Mouse (Mus musculus): ENCODE measurements around the gene Rdh1. TPM values are rescaled to one million over a fixed set of nuclear protein-coding genes. Genes with fewer than 3 reads are reported as not detected.

Rdh1 gene
- polyA plus RNA-seq, 2 experiments, result 0.15 to 0.17 TPM

DNA sequence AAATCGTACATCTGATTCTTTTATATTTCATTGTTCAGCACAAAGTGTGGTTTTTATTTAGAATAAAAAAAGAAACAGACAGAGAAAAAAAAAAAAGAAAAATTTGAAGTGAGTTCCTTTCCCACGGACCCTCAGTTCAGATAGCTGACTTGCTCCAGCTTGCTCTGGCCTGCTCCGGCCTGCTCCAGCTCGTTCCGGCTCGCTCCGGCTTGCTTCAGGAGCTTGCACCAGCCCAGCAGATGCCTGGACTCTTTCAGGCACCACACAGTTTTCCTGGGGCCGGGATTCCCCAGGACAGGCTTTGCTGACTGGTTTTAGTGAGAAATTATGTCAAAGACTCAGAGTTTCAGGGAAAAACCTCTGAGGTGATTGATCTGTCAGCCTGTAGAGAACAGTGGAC, 12.3 kb upstream of the Rdh1 start:
- no peak overlapping the region for H3K27ac ChIP-seq
- no peaks in the 10 kb centered on the region for H3K27me3 ChIP-seq (ENCODE audit: control insufficient read depth, insufficient read depth, low read length)
- H3K36me3 ChIP-seq (replicated peaks; ENCODE audit: control insufficient read depth, insufficient read depth, low read depth), result peaks cover 15% of the 10 kb centered on the region
- no peak for DNase-seq (ENCODE audit: low read depth in 3 of 3, low spot score in 3 of 3)
- H3K4me2 ChIP-seq (ENCODE audit: low read depth), result no peak overlapping the region
- 73% methylated on average over 8 of the region's 8 CpGs for WGBS (ENCODE audit: insufficient replicate concordance)
- no peak for ATAC-seq (ENCODE audit: insufficient read depth)
- TF ChIP-seq EP300 (IDR thresholded peaks at IDR 0.05; ENCODE audit: low read depth), result no peak
- no peak for TF ChIP-seq CTCF (IDR thresholded peaks at IDR 0.05; ENCODE audit: low read depth)
- peaks cover 0 to 15% of the 10 kb centered on the region in 2 experiments; a peak in 1 of 4 replicates for H3K4me1 ChIP-seq (replicated peaks; ENCODE audit: control insufficient read depth in 2 of 2, insufficient read depth in 2 of 2, low read length in 1 of 2)
- H3K9ac ChIP-seq (replicated peaks), result no peak overlapping the region
- no peak overlapping the region for H3K4me3 ChIP-seq (ENCODE audit: insufficient read depth in 1 of 2, low read depth in 2 of 2, low read length in 2 of 2)
- no peaks in the 10 kb centered on the region for H3K9me3 ChIP-seq (ENCODE audit: control insufficient read depth, low read length)

DNA sequence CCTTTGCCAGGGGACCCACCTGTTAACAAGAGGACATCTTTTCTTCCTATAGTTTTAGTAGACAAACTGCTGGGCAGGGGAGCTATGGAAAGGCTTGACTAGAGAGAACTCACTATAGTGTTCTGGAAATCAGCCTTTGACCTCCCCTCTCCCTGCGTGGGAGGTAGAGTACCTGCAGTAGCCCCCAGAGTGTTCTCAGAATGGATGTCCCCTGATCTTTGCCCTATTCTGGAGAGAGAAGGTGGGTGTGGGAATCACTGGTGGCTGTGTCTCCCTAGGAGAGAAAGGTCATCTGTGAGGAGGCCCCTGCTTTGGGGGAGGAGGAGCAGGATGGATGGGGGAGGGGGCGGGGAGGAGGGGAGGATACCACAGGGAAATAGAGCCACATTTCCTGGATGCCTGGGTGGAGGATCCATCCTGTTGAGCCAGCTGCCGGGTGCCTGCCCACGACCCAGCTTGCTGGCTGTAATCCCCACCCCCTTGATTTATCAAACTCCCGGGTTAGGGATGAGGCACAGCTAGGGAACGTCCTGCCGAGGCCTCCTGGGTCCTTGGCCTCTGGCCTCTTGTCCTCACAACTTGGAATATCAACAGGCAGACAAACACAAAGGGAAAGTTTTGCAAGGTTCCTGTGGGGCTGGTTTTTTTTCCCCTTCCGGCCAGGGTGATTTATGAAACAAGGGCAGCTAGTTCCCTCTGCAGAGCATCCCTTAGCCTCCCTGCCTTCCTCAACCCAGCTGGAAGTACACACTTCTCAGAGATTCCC, 10.5 kb upstream of the Rdh1 start:
- H3K9ac ChIP-seq (replicated peaks), result no peak overlapping the region
- no peaks in the 10 kb centered on the region for H3K9me3 ChIP-seq (ENCODE audit: control insufficient read depth, low read length)
- TF ChIP-seq CTCF (IDR thresholded peaks at IDR 0.05; ENCODE audit: low read depth), result no peak
- TF ChIP-seq EP300 (IDR thresholded peaks at IDR 0.05; ENCODE audit: low read depth), result no peak
- peaks cover 0 to 17% of the 10 kb centered on the region in 2 experiments; a peak in 1 of 4 replicates for H3K4me1 ChIP-seq (replicated peaks; ENCODE audit: control insufficient read depth in 2 of 2, insufficient read depth in 2 of 2, low read length in 1 of 2)
- WGBS (ENCODE audit: insufficient replicate concordance), result 21% methylated on average over 8 of the region's 8 CpGs
- H3K4me2 ChIP-seq (ENCODE audit: low read depth), result peak overlapping the region; percentile 23
- peaks cover 2% of the 10 kb centered on the region for H3K36me3 ChIP-seq (replicated peaks; ENCODE audit: control insufficient read depth, insufficient read depth, low read depth)
- ATAC-seq (ENCODE audit: insufficient read depth) (peak; percentile 50), DNase-seq (ENCODE audit: low read depth in 3 of 3, low spot score in 3 of 3) (no peak)
- H3K27ac ChIP-seq, result no peak overlapping the region
- H3K27me3 ChIP-seq (ENCODE audit: control insufficient read depth, insufficient read depth, low read length), result no peaks in the 10 kb centered on the region
- H3K4me3 ChIP-seq (ENCODE audit: insufficient read depth in 1 of 2, low read depth in 2 of 2, low read length in 2 of 2), result no peak overlapping the region

DNA sequence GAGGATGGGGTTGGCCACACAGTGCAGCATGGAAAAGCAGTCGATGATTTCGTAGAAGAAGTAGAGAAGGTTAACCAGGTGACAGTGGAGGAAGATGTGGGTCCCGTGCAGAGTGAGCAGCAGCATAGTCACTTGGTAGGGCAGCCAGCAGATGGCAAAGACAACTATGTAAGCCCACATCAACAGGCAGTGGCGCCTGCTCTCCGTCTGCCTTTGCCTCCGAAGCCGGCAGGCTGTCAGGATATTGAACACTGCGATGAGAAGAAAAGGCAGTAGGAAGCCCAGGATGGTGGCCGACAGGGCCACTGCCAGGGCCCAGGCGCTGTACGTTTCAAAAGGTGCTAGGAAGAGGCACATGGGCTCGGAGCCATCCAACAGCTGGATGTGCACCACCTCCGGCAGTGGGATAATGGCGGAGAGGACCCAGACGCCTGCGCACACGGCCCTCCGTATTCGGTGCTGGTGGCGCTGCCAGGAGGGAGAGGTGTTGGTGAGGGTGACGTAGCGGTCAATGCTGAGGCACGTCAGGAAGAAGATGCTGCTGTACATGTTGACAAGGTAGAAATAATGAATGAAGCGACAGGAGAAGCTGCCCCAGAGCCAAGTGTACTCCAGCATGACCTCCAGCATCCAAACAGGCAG, 9.3 kb upstream of the Rdh1 start:
- DNase-seq (ENCODE audit: low read depth in 3 of 3, low spot score in 3 of 3), result no peak
- Histone ChIP-seq H3K27me3 (ENCODE audit: control insufficient read depth, insufficient read depth, low read length) (no peaks in the 10 kb centered on the region), H3K36me3 (replicated peaks; ENCODE audit: control insufficient read depth, insufficient read depth, low read depth) (no peaks in the 10 kb centered on the region; the same call in 1 of the 2 replicates), H3K4me2 (ENCODE audit: low read depth) (peak overlapping the region; percentile 23; the same call in 1 of the 2 replicates), H3K9ac (replicated peaks) (no peak overlapping the region), H3K4me1 (replicated peaks; ENCODE audit: control insufficient read depth in 2 of 2, insufficient read depth in 2 of 2, low read length in 1 of 2) (peaks cover 5 to 26% of the 10 kb centered on the region in 2 experiments), H3K27ac (no peak overlapping the region), H3K4me3 (ENCODE audit: insufficient read depth in 1 of 2, low read depth in 2 of 2, low read length in 2 of 2) (peak overlapping the region; percentile 22 to 38; a peak in 3 of 4 replicates), H3K9me3 (ENCODE audit: control insufficient read depth, low read length) (no peaks in the 10 kb centered on the region)
- TF ChIP-seq CTCF (IDR thresholded peaks at IDR 0.05; ENCODE audit: low read depth) (no peak), EP300 (IDR thresholded peaks at IDR 0.05; ENCODE audit: low read depth) (no peak)
- no peak for ATAC-seq (ENCODE audit: insufficient read depth)
- WGBS (ENCODE audit: insufficient replicate concordance), result 52% methylated on average over 24 of the region's 24 CpGs

DNA sequence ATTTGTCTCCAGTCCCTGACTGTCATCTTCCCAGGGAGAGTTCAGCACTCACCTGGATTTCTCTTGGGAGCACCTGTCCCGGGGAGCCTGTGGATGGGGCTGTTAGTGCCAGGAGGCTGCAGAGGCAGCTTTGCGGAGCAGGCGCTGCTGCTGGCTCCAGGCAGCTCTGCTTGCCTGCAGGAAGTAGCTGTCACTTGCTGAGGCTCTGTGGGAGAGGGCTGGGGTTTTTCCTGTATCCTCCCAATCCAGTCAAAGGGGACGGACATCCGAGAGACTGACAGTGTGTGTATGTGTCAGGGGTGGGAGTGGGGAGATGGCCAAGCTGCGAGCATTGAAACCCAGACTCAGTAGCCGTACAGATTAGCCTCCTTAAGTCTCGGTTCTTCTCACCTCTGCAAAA, 8.0 kb upstream of the Rdh1 start, which contains the start of gene Gpr182:
TSS of gene Gpr182 (minus strand) at position 185 of the 400 bp plus-strand sequence.
- Histone ChIP-seq H3K27me3 (ENCODE audit: control insufficient read depth, insufficient read depth, low read length) (no peaks in the 10 kb centered on the region), H3K36me3 (replicated peaks; ENCODE audit: control insufficient read depth, insufficient read depth, low read depth) (no peaks in the 10 kb centered on the region; the same call in 1 of the 2 replicates), H3K4me2 (ENCODE audit: low read depth) (peak within 1 kb of the TSS; percentile 29), H3K9ac (replicated peaks) (no peak within 1 kb of the TSS), H3K4me1 (replicated peaks; ENCODE audit: control insufficient read depth in 2 of 2, insufficient read depth in 2 of 2, low read length in 1 of 2) (peaks cover 10 to 30% of the 10 kb centered on the region in 2 experiments), H3K4me3 (ENCODE audit: insufficient read depth in 1 of 2, low read depth in 2 of 2, low read length in 2 of 2) (peak within 1 kb of the TSS; percentile 18 to 38; a peak in 3 of 4 replicates), H3K27ac (no peak within 1 kb of the TSS), H3K9me3 (ENCODE audit: control insufficient read depth, low read length) (no peaks in the 10 kb centered on the region)
- TF ChIP-seq CTCF (IDR thresholded peaks at IDR 0.05; ENCODE audit: low read depth) (no peak), EP300 (IDR thresholded peaks at IDR 0.05; ENCODE audit: low read depth) (no peak)
- ATAC-seq (ENCODE audit: insufficient read depth) (no peak), DNase-seq (ENCODE audit: low read depth in 3 of 3, low spot score in 3 of 3) (no peak)
- WGBS (ENCODE audit: insufficient replicate concordance), result 28% methylated on average over 8 of the region's 8 CpGs

DNA sequence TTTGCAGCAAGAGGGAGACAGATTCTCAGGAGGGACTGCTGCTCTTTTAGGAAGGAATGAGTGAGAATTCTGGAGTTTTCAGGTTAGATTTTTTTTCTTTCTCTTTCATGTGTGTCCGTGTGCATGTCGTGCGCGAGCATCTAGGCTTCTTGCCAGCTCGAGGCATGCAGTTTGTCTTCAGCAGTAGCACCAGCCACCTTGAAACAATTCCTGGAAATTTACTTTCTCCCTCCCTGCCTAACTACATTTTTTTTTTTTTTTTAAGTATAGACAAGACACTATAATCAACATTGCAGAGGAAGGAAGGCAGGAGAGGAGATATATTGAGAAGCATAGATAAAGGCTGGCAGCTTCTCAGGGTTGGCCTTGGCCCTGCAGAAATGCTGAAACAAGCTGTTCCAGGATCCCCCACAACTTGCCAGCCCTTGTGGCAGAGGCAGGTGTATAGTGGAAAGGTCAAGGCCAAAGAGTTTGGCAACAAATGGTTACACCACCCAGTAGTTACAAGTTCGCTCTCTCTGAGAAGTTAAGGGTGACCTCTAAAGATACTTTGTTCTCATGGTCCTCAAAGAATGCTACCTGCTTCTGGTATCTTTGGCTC, 4.9 kb upstream of the Rdh1 start:
- no peaks in the 10 kb centered on the region for H3K27me3 ChIP-seq (ENCODE audit: control insufficient read depth, insufficient read depth, low read length)
- TF ChIP-seq EP300 (IDR thresholded peaks at IDR 0.05; ENCODE audit: low read depth), result no peak
- no peak for TF ChIP-seq CTCF (IDR thresholded peaks at IDR 0.05; ENCODE audit: low read depth)
- ATAC-seq (ENCODE audit: insufficient read depth) (no peak; the same call in 1 of the 2 replicates), DNase-seq (ENCODE audit: low read depth in 3 of 3, low spot score in 3 of 3) (no peak)
- no peak overlapping the region for H3K27ac ChIP-seq
- no peak overlapping the region for H3K9ac ChIP-seq (replicated peaks)
- H3K4me1 ChIP-seq (replicated peaks; ENCODE audit: control insufficient read depth in 2 of 2, insufficient read depth in 2 of 2, low read length in 1 of 2), result peaks cover 10 to 27% of the 10 kb centered on the region in 2 experiments
- H3K4me2 ChIP-seq (ENCODE audit: low read depth), result no peak overlapping the region
- no peak overlapping the region for H3K4me3 ChIP-seq (ENCODE audit: insufficient read depth in 1 of 2, low read depth in 2 of 2, low read length in 2 of 2)
- no peaks in the 10 kb centered on the region for H3K9me3 ChIP-seq (ENCODE audit: control insufficient read depth, low read length)
- H3K36me3 ChIP-seq (replicated peaks; ENCODE audit: control insufficient read depth, insufficient read depth, low read depth), result no peaks in the 10 kb centered on the region
- 39% methylated on average over 6 of the region's 6 CpGs for WGBS (ENCODE audit: insufficient replicate concordance)
